Mouse (Mus musculus): ENCODE results near the gene Iqgap3.
A peak's percentile ranks its signal among the peaks of the same experiment; 100 is the strongest.

Iqgap3 gene

GRCm38 (mm10) chr3:88139243-88140177, 57.7 kb downstream of the Iqgap3 start:
- peak in 1 of 2 experiments; percentile 43 for DNase-seq

GRCm38 (mm10) chr3:88140178-88140902, 58.6 kb downstream of the Iqgap3 start:
- DNase-seq = peak; percentile 64 to 72

- DNase-seq = peak in 1 of 2 experiments; percentile 17
Measured at GRCm38 (mm10) chr3:88140903-88141430, 59.2 kb downstream of the Iqgap3 start.

GRCm38 (mm10) chr3:88141439-88141786, 59.6 kb downstream of the Iqgap3 start:
- peak; percentile 69 to 77 for DNase-seq

GRCm38 (mm10) chr3:88141787-88142523, 60.2 kb downstream of the Iqgap3 start, which contains the start of gene Mef2d:
Mef2d (plus strand) TSS chr3:88142372.
- peak; percentile 94 for DNase-seq

- DNase-seq = no peak
Measured at GRCm38 (mm10) chr3:88142546-88142915, 60.8 kb downstream of the Iqgap3 start.

- peak; percentile 71 to 80 for DNase-seq
Measured at GRCm38 (mm10) chr3:88142916-88143771, 61.4 kb downstream of the Iqgap3 start.

GRCm38 (mm10) chr3:88143961-88144486, 62.3 kb downstream of the Iqgap3 start:
- DNase-seq = peak in 1 of 2 experiments; percentile 49

- DNase-seq = peak; percentile 62 to 69
Measured at GRCm38 (mm10) chr3:88144648-88145410, 63.1 kb downstream of the Iqgap3 start.

GRCm38 (mm10) chr3:88145411-88145782, 63.6 kb downstream of the Iqgap3 start:
- no peak for DNase-seq

GRCm38 (mm10) chr3:88145952-88146351, 64.2 kb downstream of the Iqgap3 start:
- peak in 1 of 2 experiments; percentile 39 for DNase-seq

- no peak for DNase-seq
Measured at GRCm38 (mm10) chr3:88146376-88147112, 64.8 kb downstream of the Iqgap3 start.

GRCm38 (mm10) chr3:88147444-88147843, 65.7 kb downstream of the Iqgap3 start:
- DNase-seq = no peak

GRCm38 (mm10) chr3:88147866-88148265, 66.1 kb downstream of the Iqgap3 start:
- DNase-seq = no peak

GRCm38 (mm10) chr3:88148354-88148753, 66.6 kb downstream of the Iqgap3 start:
- DNase-seq = no peak

- peak in 1 of 2 experiments; percentile 58 for DNase-seq
Measured at GRCm38 (mm10) chr3:88148776-88149509, 67.2 kb downstream of the Iqgap3 start.

- DNase-seq = no peak
Measured at GRCm38 (mm10) chr3:88149510-88149974, 67.8 kb downstream of the Iqgap3 start.

GRCm38 (mm10) chr3:88150061-88150998, 68.6 kb downstream of the Iqgap3 start:
- DNase-seq = no peak
